In genomic region chr3:152114786-152115185, GRCm38 (mm10) we compare ENCODE assay signal across 8 mouse cellular contexts. TPM values are rescaled to one million over a fixed set of nuclear protein-coding genes. Genes with fewer than 3 reads are reported as not detected.
A peak's percentile ranks its signal among the peaks of the same experiment; 100 is the strongest.
DNase-seq lines count a peak whose midpoint lies in the region; ATAC-seq lines count a peak whose summit lies in the region.

No protein-coding gene starts in this region.

- no peak overlapping the region for H3K4me3 ChIP-seq in embryonic facial prominence, embryonic 13.5 days
- no peak overlapping the region; a peak in 1 of 4 replicates for H3K4me3 ChIP-seq in heart, embryonic 14.5 days (ENCODE audit: control insufficient read depth in 1 of 2, insufficient read depth in 1 of 2, low read depth in 1 of 2, low read length in 2 of 2)

- peak; percentile 9 for DNase-seq in cerebellum, adult 8-10 months
- DNase-seq in cerebellum, adult 9-11 months, result no peak
- peak; percentile 93 for DNase-seq in kidney, postnatal 14 days
- DNase-seq in spleen, postnatal 4 days (ENCODE audit: low spot score in 2 of 2), result peak; percentile 89 to 90

- no peaks in the 10 kb centered on the region for H3K36me3 ChIP-seq in embryonic facial prominence, embryonic 13.5 days
- H3K36me3 ChIP-seq in heart, embryonic 14.5 days (ENCODE audit: control insufficient read depth, insufficient read depth, low read length), result no peaks in the 10 kb centered on the region

- no peaks in the 10 kb centered on the region for H3K27me3 ChIP-seq in embryonic facial prominence, embryonic 13.5 days
- H3K27me3 ChIP-seq in heart, embryonic 14.5 days (ENCODE audit: control insufficient read depth, insufficient read depth, low read length), result no peaks in the 10 kb centered on the region

- WGBS in embryonic facial prominence, embryonic 13.5 days, result 30% methylated on average over 10 of the region's 10 CpGs
- 7% methylated on average over 10 of the region's 10 CpGs for WGBS in heart, embryonic 14.5 days

- H3K9ac ChIP-seq in embryonic facial prominence, embryonic 13.5 days, result no peak overlapping the region
- H3K9ac ChIP-seq in heart, embryonic 14.5 days (ENCODE audit: low read length), result peak overlapping the region; percentile 46; the same call in 1 of the 2 replicates

- H3K4me2 ChIP-seq in embryonic facial prominence, embryonic 13.5 days, result peak overlapping the region; percentile 5; the same call in 1 of the 2 replicates
- peak overlapping the region; percentile 50 for H3K4me2 ChIP-seq in heart, embryonic 14.5 days (ENCODE audit: low read length)

- no peaks in the 10 kb centered on the region for H3K9me3 ChIP-seq in embryonic facial prominence, embryonic 13.5 days
- no peaks in the 10 kb centered on the region for H3K9me3 ChIP-seq in heart, embryonic 14.5 days (ENCODE audit: control insufficient read depth, low read length)

- no peak overlapping the region for H3K27ac ChIP-seq in embryonic facial prominence, embryonic 13.5 days
- H3K27ac ChIP-seq in heart, embryonic 14.5 days (replicated peaks in 1 of 2; ENCODE audit: control insufficient read depth in 1 of 2, insufficient read depth in 1 of 2, low read depth in 2 of 2, low read length in 2 of 2), result peak overlapping the region; percentile 20 to 64; a peak in 3 of 4 replicates

- H3K4me1 ChIP-seq in embryonic facial prominence, embryonic 13.5 days, result peaks cover 41% of the 10 kb centered on the region
- H3K4me1 ChIP-seq in heart, embryonic 14.5 days (ENCODE audit: control insufficient read depth in 2 of 2, insufficient read depth in 2 of 2, low read length in 2 of 2), result peaks cover 22 to 32% of the 10 kb centered on the region in 2 experiments

- peak; percentile 56; the same call in 1 of the 2 replicates for ATAC-seq in embryonic facial prominence, embryonic 13.5 days (ENCODE audit: insufficient number of reproducible peaks, insufficient read depth, low FRiP score, low TSS enrichment, low read depth)
- ATAC-seq in heart, embryonic 14.5 days (ENCODE audit: insufficient number of reproducible peaks, insufficient read depth, low FRiP score, low read depth), result peak; percentile 83
- ATAC-seq in megakaryocyte, adult 5-6 weeks (ENCODE audit: poor library complexity, severe bottlenecking), result peak; percentile 91
- ATAC-seq in activated CD4-positive, CD25-positive, alpha-beta regulatory T cell, adult 4 months, result no peak

RNA-seq across cellular contexts. Expression of gene Gipc2, which starts 51.2 kb away (rescaled TPM):
- 3.1 and 4.2 TPM in 2 replicates for polyA plus RNA-seq in embryonic facial prominence, embryonic 13.5 days (2015; fragmentation: Nextera tagmentation; extraction: Ambion mirVana)
- 2.9 and 4.1 TPM in 2 replicates for polyA plus RNA-seq in heart, embryonic 14.5 days (2014; fragmentation: Nextera tagmentation; extraction: Ambion mirVana)
- not detected in 2 replicates for total RNA-seq in megakaryocyte, adult 5-6 weeks (2015)
- 0.44 TPM in 1 of 2 replicates, not detected in the other for total RNA-seq in megakaryocyte, adult 5-6 weeks (2017)
- not detected for polyA plus RNA-seq in activated CD4-positive, CD25-positive, alpha-beta regulatory T cell, adult 4 months (2017; shearing (Covaris generic))
